Mouse (Mus musculus) right cerebral cortex, postnatal 14 days (tissue): ENCODE data around the gene Lhfpl5.
"Not testable (repeated sequence)": the region's sequence is repeated elsewhere in the genome, so short reads cannot be mapped to it uniquely, and the experiment has no call there.

Experiments used
- DNase-seq: peaks from one replicate; pipeline ENCODE4 v3.0.0; 2022

The Lhfpl5 gene

GRCm38 (mm10) chr17:28575244-28576125 is at the start of gene Lhfpl5:
Lhfpl5 (plus strand) TSS chr17:28575641.
- peak; percentile 40 for DNase-seq

GRCm38 (mm10) chr17:28527184-28528042 is 48.0 kb upstream of the Lhfpl5 start:
- DNase-seq = peak; percentile 51

GRCm38 (mm10) chr17:28528043-28528351 is 47.4 kb upstream of the Lhfpl5 start:
- DNase-seq = peak; percentile 87

- DNase-seq = no peak
Measured at GRCm38 (mm10) chr17:28529116-28529515, 46.3 kb upstream of the Lhfpl5 start.

- no peak for DNase-seq
Measured at GRCm38 (mm10) chr17:28530506-28530905, 44.9 kb upstream of the Lhfpl5 start, which contains the start of gene Armc12. Armc12 (plus strand) TSS chr17:28530806.

GRCm38 (mm10) chr17:28531946-28532345 is 43.5 kb upstream of the Lhfpl5 start:
- no peak for DNase-seq

- no peak for DNase-seq
Measured at GRCm38 (mm10) chr17:28532557-28532956, 42.9 kb upstream of the Lhfpl5 start.

- DNase-seq = no peak
Measured at GRCm38 (mm10) chr17:28533327-28533726, 42.1 kb upstream of the Lhfpl5 start.

GRCm38 (mm10) chr17:28537881-28538280 is 37.6 kb upstream of the Lhfpl5 start:
- DNase-seq = no peak

- no peak for DNase-seq
Measured at GRCm38 (mm10) chr17:28546925-28547324, 28.5 kb upstream of the Lhfpl5 start.

GRCm38 (mm10) chr17:28548550-28548949 is 26.9 kb upstream of the Lhfpl5 start:
- no peak for DNase-seq

- DNase-seq = no peak
Measured at GRCm38 (mm10) chr17:28549111-28549510, 26.3 kb upstream of the Lhfpl5 start, which contains the start of gene Clpsl2. Clpsl2 (plus strand) TSS chr17:28549411.

GRCm38 (mm10) chr17:28553040-28553793 is 22.2 kb upstream of the Lhfpl5 start:
- peak; percentile 68 for DNase-seq

GRCm38 (mm10) chr17:28554021-28554420 is 21.4 kb upstream of the Lhfpl5 start:
- not testable (repeated sequence) for DNase-seq

- no peak for DNase-seq
Measured at GRCm38 (mm10) chr17:28556635-28557396, 18.6 kb upstream of the Lhfpl5 start.

GRCm38 (mm10) chr17:28557772-28558171 is 17.7 kb upstream of the Lhfpl5 start:
- DNase-seq = no peak

- DNase-seq = no peak
Measured at GRCm38 (mm10) chr17:28560598-28560997, 14.8 kb upstream of the Lhfpl5 start, which contains the start of gene Clps. Clps (minus strand) TSS chr17:28560766.

GRCm38 (mm10) chr17:28561613-28562012 is 13.8 kb upstream of the Lhfpl5 start:
- no peak for DNase-seq

GRCm38 (mm10) chr17:28565181-28565580 is 10.3 kb upstream of the Lhfpl5 start:
- DNase-seq = no peak

GRCm38 (mm10) chr17:28567541-28567940 is 7.9 kb upstream of the Lhfpl5 start:
- DNase-seq = no peak

- DNase-seq = no peak
Measured at GRCm38 (mm10) chr17:28571868-28572267, 3.6 kb upstream of the Lhfpl5 start.

- no peak for DNase-seq
Measured at GRCm38 (mm10) chr17:28572521-28572920, 2.9 kb upstream of the Lhfpl5 start.
